Mouse (Mus musculus) myocyte (in vitro differentiated cells): ENCODE data around the gene Il27. TPM values are rescaled to one million over a fixed set of nuclear protein-coding genes. Genes with fewer than 3 reads are reported as not detected.

ENCODE experiments used
- H3K27me3 ChIP-seq: one replicate; pipeline ENCODE4 v1.6.1; 2011; ENCODE audit not compliant: control insufficient read depth, insufficient read depth, insufficient read length
- H3K36me3 ChIP-seq: one replicate; pipeline ENCODE4 v1.6.1; 2011; ENCODE audit not compliant: control insufficient read depth, insufficient read depth
- H3K4me2 ChIP-seq: one replicate; pipeline ENCODE4 v1.6.1; 2011; ENCODE audit warnings: low read depth, control low read depth
- H3K4me3 ChIP-seq: one replicate; pipeline ENCODE4 v1.5.1; 2011; ENCODE audit warnings: mild to moderate bottlenecking, control low read depth, moderate library complexity
- H3K79me2 ChIP-seq: one replicate; pipeline ENCODE4 v1.6.1; 2011; ENCODE audit not compliant: control insufficient read depth, insufficient read depth
- H3ac ChIP-seq: one replicate; pipeline ENCODE4 v1.6.1; 2011; ENCODE audit not compliant: control insufficient read depth, insufficient read length
- CEBPB ChIP-seq: IDR thresholded peaks from 2 replicates; pipeline ENCODE4 v1.6.1; 2011; ENCODE audit warnings: mild to moderate bottlenecking, moderate library complexity; ENCODE audit not compliant: poor library complexity, insufficient read depth, severe bottlenecking
- E2F4 ChIP-seq: IDR thresholded peaks from one replicate; pipeline ENCODE4 v1.6.1; 2011; ENCODE audit warnings: mild to moderate bottlenecking, control low read depth, moderate library complexity; ENCODE audit not compliant: insufficient read depth
- MAX ChIP-seq: IDR thresholded peaks from one replicate; pipeline ENCODE4 v1.6.1; 2011; ENCODE audit warnings: low read depth, mild to moderate bottlenecking, control low read depth
- MYOD1 ChIP-seq, 3 experiments: IDR thresholded peaks; one replicate each; pipeline ENCODE4 v1.6.1; 2011; ENCODE audit warnings: control low read depth in 2 of 3, low read depth in 2 of 3, mild to moderate bottlenecking in 2 of 3, moderate library complexity in 1 of 3; ENCODE audit not compliant: insufficient read length in 2 of 3, control insufficient read depth in 1 of 3
- MYOG ChIP-seq, 3 experiments: IDR thresholded peaks; one replicate each; pipeline ENCODE4 v1.6.1; 2011; ENCODE audit warnings: control low read depth in 2 of 3, low read depth in 2 of 3, mild to moderate bottlenecking in 2 of 3; ENCODE audit not compliant: insufficient read length in 2 of 3, control insufficient read depth in 1 of 3, insufficient read depth in 1 of 3
- POLR2A ChIP-seq: IDR thresholded peaks from one replicate; pipeline ENCODE4 v1.6.1; 2011; ENCODE audit warnings: low read depth, mild to moderate bottlenecking, control low read depth, moderate library complexity; ENCODE audit not compliant: insufficient read length
- POLR2AphosphoS2 ChIP-seq: IDR thresholded peaks from one replicate; pipeline ENCODE4 v1.6.1; 2011; ENCODE audit warnings: low read depth, control low read depth; ENCODE audit not compliant: insufficient read length
- REST ChIP-seq: IDR thresholded peaks from one replicate; pipeline ENCODE4 v1.6.1; 2011; ENCODE audit warnings: mild to moderate bottlenecking, control low read depth, moderate library complexity; ENCODE audit not compliant: insufficient read depth, insufficient read length
- SRF ChIP-seq: IDR thresholded peaks from one replicate; pipeline ENCODE4 v1.6.1; 2011; ENCODE audit warnings: low read depth; ENCODE audit not compliant: control insufficient read depth, insufficient read length
- TCF12 ChIP-seq: IDR thresholded peaks from one replicate; pipeline ENCODE4 v1.6.1; 2011; ENCODE audit warnings: mild to moderate bottlenecking, control low read depth; ENCODE audit not compliant: poor library complexity, insufficient read depth, severe bottlenecking
- TCF3 ChIP-seq: IDR thresholded peaks from one replicate; pipeline ENCODE4 v1.6.1; 2011; ENCODE audit warnings: low read depth, control low read depth; ENCODE audit not compliant: insufficient read length
- USF1 ChIP-seq: IDR thresholded peaks from one replicate; pipeline ENCODE4 v1.6.1; 2011; ENCODE audit warnings: low read depth, mild to moderate bottlenecking, control low read depth, moderate library complexity
- polyA plus RNA-seq: library from polyadenylated mRNA; unstranded; fragments of >200 nt; fragmentation: generic; extraction: Trizol; gene quantifications from one replicate; pipeline ENCODE4 v1.2.1, GENCODE M21; 2012; ENCODE audit warnings: missing spikeins

The Il27 gene
- polyA plus RNA-seq, 1 experiment: not detected

- no peaks in the 10 kb centered on the region for H3K36me3 ChIP-seq
- no peak overlapping the region for H3K4me3 ChIP-seq
- no peaks in the 10 kb centered on the region for H3K27me3 ChIP-seq
- H3ac ChIP-seq: no peak overlapping the region
- no peak overlapping the region for H3K4me2 ChIP-seq
- TF ChIP-seq REST (no peak), SRF (no peak), MYOD1 (IDR thresholded peaks at IDR 0.05; ENCODE audit: control insufficient read depth in 1 of 3, insufficient read length in 2 of 3, low read depth in 2 of 3) (no peak), POLR2A (no peak), MYOG (IDR thresholded peaks at IDR 0.05; ENCODE audit: control insufficient read depth in 1 of 3, insufficient read depth in 1 of 3, insufficient read length in 2 of 3, low read depth in 2 of 3) (no peak), POLR2AphosphoS2 (no peak), CEBPB (no peak), MAX (no peak), E2F4 (no peak), USF1 (no peak), TCF3 (no peak), TCF12 (no peak)
- no peaks in the 10 kb centered on the region for H3K79me2 ChIP-seq
These were observed 4.2 kb upstream of the Il27 start for GRCm38 (mm10) chr7:126598919-126599318.

- TF ChIP-seq USF1: no peak
- H3K4me2 ChIP-seq: no peak overlapping the region
- no peak overlapping the region for H3K4me3 ChIP-seq
- no peaks in the 10 kb centered on the region for H3K27me3 ChIP-seq
- no peaks in the 10 kb centered on the region for H3K79me2 ChIP-seq
- H3ac ChIP-seq: no peak overlapping the region
- no peaks in the 10 kb centered on the region for H3K36me3 ChIP-seq
These were observed 1.7 kb upstream of the Il27 start for GRCm38 (mm10) chr7:126596414-126596813.

- H3K4me2 ChIP-seq: no peak overlapping the region
- H3K79me2 ChIP-seq: no peaks in the 10 kb centered on the region
- no peaks in the 10 kb centered on the region for H3K36me3 ChIP-seq
- no peak overlapping the region for H3ac ChIP-seq
- no peaks in the 10 kb centered on the region for H3K27me3 ChIP-seq
- H3K4me3 ChIP-seq: no peak overlapping the region
- no peak for TF ChIP-seq TCF12
- TF ChIP-seq SRF: no peak
- no peak for TF ChIP-seq TCF3
- no peak for TF ChIP-seq E2F4
- TF ChIP-seq CEBPB: no peak
- no peak for TF ChIP-seq MYOG (IDR thresholded peaks at IDR 0.05; ENCODE audit: control insufficient read depth in 1 of 3, insufficient read depth in 1 of 3, insufficient read length in 2 of 3, low read depth in 2 of 3)
- no peak for TF ChIP-seq USF1
- no peak for TF ChIP-seq REST
These were observed 1.1 kb upstream of the Il27 start for GRCm38 (mm10) chr7:126595890-126596289.

- no peaks in the 10 kb centered on the region for H3K36me3 ChIP-seq
- H3K4me2 ChIP-seq: no peak overlapping the region
- H3ac ChIP-seq: no peak overlapping the region
- TF ChIP-seq REST: no peak
- TF ChIP-seq TCF3: no peak
- TF ChIP-seq E2F4: no peak
- H3K27me3 ChIP-seq: no peaks in the 10 kb centered on the region
- H3K79me2 ChIP-seq: no peaks in the 10 kb centered on the region
- no peak overlapping the region for H3K4me3 ChIP-seq
These were observed 7.0 kb downstream of the Il27 start for GRCm38 (mm10) chr7:126587779-126588178.

- H3K36me3 ChIP-seq: no peaks in the 10 kb centered on the region
- no peaks in the 10 kb centered on the region for H3K27me3 ChIP-seq
- H3ac ChIP-seq: no peak overlapping the region
- TF ChIP-seq CEBPB: no peak
- TF ChIP-seq POLR2A: no peak
- no peak overlapping the region for H3K4me2 ChIP-seq
- no peaks in the 10 kb centered on the region for H3K79me2 ChIP-seq
- no peak overlapping the region for H3K4me3 ChIP-seq
These were observed 7.9 kb downstream of the Il27 start for GRCm38 (mm10) chr7:126586839-126587238.

- Histone ChIP-seq H3K4me3 (no peak within 1 kb of the TSS), H3K4me2 (peak within 1 kb of the TSS; percentile 60), H3K79me2 (no peaks in the 10 kb centered on the region), H3ac (no peak within 1 kb of the TSS), H3K27me3 (no peaks in the 10 kb centered on the region), H3K36me3 (no peaks in the 10 kb centered on the region)
- no peak for TF ChIP-seq USF1
- no peak for TF ChIP-seq POLR2A
- TF ChIP-seq REST: no peak
- TF ChIP-seq MAX: no peak
- no peak for TF ChIP-seq MYOG (IDR thresholded peaks at IDR 0.05; ENCODE audit: control insufficient read depth in 1 of 3, insufficient read depth in 1 of 3, insufficient read length in 2 of 3, low read depth in 2 of 3)
- no peak for TF ChIP-seq POLR2AphosphoS2
- TF ChIP-seq E2F4: no peak
- no peak for TF ChIP-seq TCF3
- no peak for TF ChIP-seq TCF12
- no peak for TF ChIP-seq CEBPB
- TF ChIP-seq MYOD1 (IDR thresholded peaks at IDR 0.05; ENCODE audit: control insufficient read depth in 1 of 3, insufficient read length in 2 of 3, low read depth in 2 of 3): no peak
- TF ChIP-seq SRF: no peak
These were observed 9.0 kb downstream of the Il27 start, which contains the start of gene Cln3 for GRCm38 (mm10) chr7:126585717-126586116. Cln3 (minus strand) TSS chr7:126585817.
